Mouse (Mus musculus) testis, adult 2 months (tissue): Measurements from ENCODE around the gene Pam. TPM values are rescaled to one million over a fixed set of nuclear protein-coding genes. Genes with fewer than 3 reads are reported as not detected.
A peak's percentile ranks its signal among the peaks of the same experiment; 100 is the strongest.

ENCODE experiments used
- H3K27ac ChIP-seq: fragments of 200-500 bp; 2 replicates; pipeline ENCODE4 v1.5.1; 2012; ENCODE audit warnings: low read depth, low read length; ENCODE audit not compliant: control insufficient read depth, insufficient read depth
- H3K27me3 ChIP-seq: fragments of 200-500 bp; 2 replicates; pipeline ENCODE4 v1.6.1; 2012; ENCODE audit warnings: mild to moderate bottlenecking, low read length, moderate library complexity; ENCODE audit not compliant: control insufficient read depth, insufficient read depth
- H3K36me3 ChIP-seq: fragments of 200-500 bp; 2 replicates; pipeline ENCODE4 v1.6.1; 2012; ENCODE audit warnings: mild to moderate bottlenecking, low read length; ENCODE audit not compliant: control insufficient read depth, insufficient read depth
- H3K4me1 ChIP-seq: fragments of 200-500 bp; 2 replicates; pipeline ENCODE4 v1.6.1; 2012; ENCODE audit warnings: low read length; ENCODE audit not compliant: control insufficient read depth, insufficient read depth
- H3K4me3 ChIP-seq: fragments of 200-500 bp; 2 replicates; pipeline ENCODE4 v1.5.1; 2012; ENCODE audit warnings: low read depth, mild to moderate bottlenecking, low read length, moderate library complexity, mixed read lengths; ENCODE audit not compliant: control insufficient read depth
- CTCF ChIP-seq: fragments of 200-500 bp; IDR thresholded peaks from 2 replicates; pipeline ENCODE4 v1.5.1; 2012; ENCODE audit warnings: low read depth, mild to moderate bottlenecking, inconsistent platforms, low read length, moderate library complexity; ENCODE audit not compliant: control insufficient read depth, insufficient read depth, insufficient replicate concordance
- POLR2A ChIP-seq: fragments of 200-500 bp; IDR thresholded peaks from 2 replicates; pipeline ENCODE4 v1.6.1; 2012; ENCODE audit warnings: low read depth, mild to moderate bottlenecking, inconsistent platforms, low read length, moderate library complexity; ENCODE audit not compliant: control insufficient read depth
- polyA plus RNA-seq: library from polyadenylated mRNA; depleted of rRNA; stranded (reverse); fragments of >200 nt; gene quantifications from 2 replicates; pipeline ENCODE4 v1.2.3, GENCODE M21; 2012

The Pam gene
- polyA plus RNA-seq, 1 experiment: 6.1 TPM

DNA sequence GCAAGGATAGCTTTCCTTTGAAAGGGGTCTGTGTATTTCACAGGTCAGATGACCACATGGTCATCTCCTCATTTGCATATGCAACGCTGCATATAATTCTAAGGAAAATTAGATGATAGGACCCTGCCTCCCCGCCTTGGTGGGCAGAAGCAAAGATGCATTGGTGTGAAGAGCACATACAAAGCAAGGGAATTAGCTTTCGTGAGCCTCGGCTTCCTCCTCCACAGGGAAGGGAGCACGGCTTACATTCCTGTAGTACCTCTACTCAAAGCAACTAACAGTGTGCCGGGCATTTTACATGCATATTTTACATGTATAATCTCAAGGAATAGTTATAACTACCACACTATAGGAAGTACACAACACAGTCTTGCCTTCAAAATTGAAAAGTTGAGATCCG lies 16.7 kb downstream of the Pam start:
- no peaks in the 10 kb centered on the region for H3K36me3 ChIP-seq
- no peak overlapping the region for H3K4me3 ChIP-seq
- TF ChIP-seq CTCF (no peak), POLR2A (no peak)
- no peaks in the 10 kb centered on the region for H3K27me3 ChIP-seq
- H3K27ac ChIP-seq: no peak overlapping the region
- no peaks in the 10 kb centered on the region for H3K4me1 ChIP-seq

DNA sequence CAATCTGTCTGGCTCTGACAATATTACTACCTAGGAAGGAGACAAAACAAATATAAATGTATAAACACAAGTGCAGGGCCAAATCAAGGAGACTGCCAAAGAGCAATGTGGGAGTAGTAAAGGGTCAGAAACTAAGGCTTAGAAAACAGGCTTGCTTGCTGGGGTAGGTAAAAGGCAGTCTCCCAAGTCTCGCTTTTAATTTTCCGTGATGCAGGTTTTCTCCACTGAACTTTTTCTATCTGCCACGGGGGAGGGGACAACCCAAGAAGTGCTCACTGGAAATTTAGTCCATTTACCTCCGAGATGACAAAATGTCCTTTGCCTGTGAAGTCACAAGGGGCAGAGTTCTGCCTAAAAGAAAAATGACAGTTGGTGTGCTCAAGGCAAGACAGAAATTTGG lies 21.6 kb downstream of the Pam start:
- no peak overlapping the region for H3K4me3 ChIP-seq
- no peaks in the 10 kb centered on the region for H3K36me3 ChIP-seq
- no peak for TF ChIP-seq CTCF
- TF ChIP-seq POLR2A: no peak
- H3K27ac ChIP-seq: no peak overlapping the region
- H3K27me3 ChIP-seq: no peaks in the 10 kb centered on the region
- no peaks in the 10 kb centered on the region for H3K4me1 ChIP-seq

DNA sequence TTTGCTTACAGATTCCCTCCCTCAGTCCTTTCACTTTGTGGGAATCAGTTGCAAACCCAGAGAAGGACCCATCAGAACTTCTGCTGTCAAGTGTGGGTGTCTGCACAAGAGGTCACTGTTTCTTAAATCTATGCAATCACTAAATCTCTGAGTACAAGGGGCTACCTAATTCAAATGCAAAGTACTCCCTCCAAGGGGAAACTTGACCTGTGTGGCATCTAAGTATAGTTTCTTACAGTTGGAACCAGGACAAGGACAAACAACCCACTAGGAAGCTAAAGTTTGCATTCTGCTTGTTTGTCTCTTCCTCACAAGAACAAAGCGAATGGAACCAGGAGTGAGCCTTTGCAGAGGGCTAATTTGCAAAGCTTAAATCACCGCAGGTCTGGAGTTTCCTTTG lies 22.3 kb downstream of the Pam start:
- Histone ChIP-seq H3K27ac (no peak overlapping the region), H3K27me3 (no peaks in the 10 kb centered on the region), H3K4me3 (no peak overlapping the region), H3K36me3 (no peaks in the 10 kb centered on the region), H3K4me1 (no peaks in the 10 kb centered on the region)
- TF ChIP-seq POLR2A (no peak), CTCF (no peak)

DNA sequence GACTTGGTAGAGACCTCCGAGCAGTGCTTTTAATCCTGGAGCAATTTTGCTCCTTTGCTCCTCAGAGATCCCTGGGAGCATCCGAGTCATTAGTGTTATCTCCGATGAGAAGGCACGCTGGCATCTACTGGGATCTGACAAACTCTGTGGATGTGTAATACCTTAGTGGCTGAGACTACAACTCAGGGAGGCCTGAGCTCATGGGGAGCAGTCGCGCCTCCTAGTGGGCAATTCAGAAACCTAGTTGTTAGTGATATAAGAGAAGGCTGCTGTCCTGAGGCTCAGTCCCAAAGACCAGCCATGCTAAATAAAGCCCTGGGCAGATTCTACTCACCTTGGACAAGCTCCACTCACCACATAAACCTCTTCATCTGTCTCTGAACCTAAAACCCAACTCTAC lies 23.4 kb downstream of the Pam start:
- H3K4me3 ChIP-seq: no peak overlapping the region
- no peaks in the 10 kb centered on the region for H3K4me1 ChIP-seq
- no peaks in the 10 kb centered on the region for H3K36me3 ChIP-seq
- no peaks in the 10 kb centered on the region for H3K27me3 ChIP-seq
- H3K27ac ChIP-seq: no peak overlapping the region
- TF ChIP-seq POLR2A (no peak), CTCF (peak; percentile 22; the same call in 1 of the 2 replicates)

DNA sequence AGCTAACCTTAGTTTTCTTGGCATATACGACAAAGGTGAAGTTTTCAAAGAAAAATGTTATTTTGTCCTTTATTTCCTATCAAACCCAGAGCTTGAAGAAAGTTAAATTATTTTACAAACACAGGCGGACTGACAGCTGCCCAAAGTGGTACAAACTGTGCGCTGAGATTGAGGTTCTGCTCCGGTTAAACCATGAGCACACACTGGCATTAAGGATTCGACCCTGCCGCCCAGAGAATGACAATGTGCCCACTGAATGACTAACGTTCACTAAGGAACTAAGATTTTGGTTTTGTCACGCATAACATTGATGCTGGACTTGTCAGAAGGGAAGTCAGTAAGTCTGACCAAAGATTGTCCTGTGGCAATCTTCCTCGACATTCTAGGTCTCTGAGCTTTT lies 24.0 kb downstream of the Pam start:
- H3K4me1 ChIP-seq: no peaks in the 10 kb centered on the region
- no peaks in the 10 kb centered on the region for H3K27me3 ChIP-seq
- H3K36me3 ChIP-seq: no peaks in the 10 kb centered on the region
- TF ChIP-seq CTCF (no peak), POLR2A (no peak)
- H3K4me3 ChIP-seq: no peak overlapping the region
- H3K27ac ChIP-seq: no peak overlapping the region

DNA sequence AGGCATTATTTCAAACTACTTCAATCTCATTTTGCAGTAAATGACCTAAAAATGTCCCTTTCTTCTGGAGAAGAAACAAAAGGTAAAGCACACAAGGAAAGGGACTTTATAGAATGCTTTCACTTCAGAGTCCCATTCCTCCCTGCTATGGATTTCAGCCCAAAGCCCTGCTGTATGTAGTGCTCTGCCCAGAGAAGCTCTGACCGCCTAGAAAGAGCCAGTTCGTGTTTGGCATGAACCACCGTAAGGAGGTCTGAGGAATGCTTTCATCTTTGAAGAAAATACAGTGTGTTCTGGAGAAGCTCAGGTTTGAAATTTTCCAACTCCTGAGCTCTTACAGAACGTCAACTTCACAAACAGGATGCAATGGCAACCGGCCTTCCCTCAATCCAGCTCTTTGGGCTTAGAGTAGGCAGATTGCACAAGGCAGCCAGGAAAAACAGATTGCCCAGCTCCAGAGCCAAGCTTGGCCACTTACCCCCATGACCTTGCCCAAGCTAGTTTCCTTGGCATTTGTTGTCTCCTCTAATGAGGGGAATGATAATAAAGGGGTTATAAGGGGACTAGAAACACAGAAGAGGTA lies 24.6 kb downstream of the Pam start:
- TF ChIP-seq POLR2A (no peak), CTCF (no peak)
- Histone ChIP-seq H3K27me3 (no peaks in the 10 kb centered on the region), H3K27ac (no peak overlapping the region), H3K4me1 (no peaks in the 10 kb centered on the region), H3K4me3 (no peak overlapping the region), H3K36me3 (no peaks in the 10 kb centered on the region)

DNA sequence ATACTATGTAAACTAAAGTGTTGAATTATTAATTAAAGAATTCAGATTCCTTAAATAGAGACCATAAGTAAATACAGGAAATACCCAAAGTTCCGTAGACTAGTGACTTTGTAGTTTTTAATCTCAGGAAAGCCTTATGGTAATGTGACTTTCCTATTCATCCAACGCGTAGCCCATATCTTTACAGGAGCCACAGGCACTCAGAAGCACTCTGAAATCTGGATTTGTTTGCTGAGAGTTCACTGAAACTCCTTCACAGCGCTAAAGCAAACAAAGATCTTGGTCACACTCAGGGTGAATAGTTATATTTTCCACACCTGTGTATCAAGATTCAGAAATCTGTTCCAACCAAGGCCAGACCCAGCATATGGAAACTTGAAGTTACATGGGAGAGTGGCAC lies 27.3 kb downstream of the Pam start:
- TF ChIP-seq CTCF (no peak), POLR2A (no peak)
- no peak overlapping the region for H3K27ac ChIP-seq
- H3K4me3 ChIP-seq: no peak overlapping the region
- no peaks in the 10 kb centered on the region for H3K36me3 ChIP-seq
- no peaks in the 10 kb centered on the region for H3K27me3 ChIP-seq
- H3K4me1 ChIP-seq: no peaks in the 10 kb centered on the region

DNA sequence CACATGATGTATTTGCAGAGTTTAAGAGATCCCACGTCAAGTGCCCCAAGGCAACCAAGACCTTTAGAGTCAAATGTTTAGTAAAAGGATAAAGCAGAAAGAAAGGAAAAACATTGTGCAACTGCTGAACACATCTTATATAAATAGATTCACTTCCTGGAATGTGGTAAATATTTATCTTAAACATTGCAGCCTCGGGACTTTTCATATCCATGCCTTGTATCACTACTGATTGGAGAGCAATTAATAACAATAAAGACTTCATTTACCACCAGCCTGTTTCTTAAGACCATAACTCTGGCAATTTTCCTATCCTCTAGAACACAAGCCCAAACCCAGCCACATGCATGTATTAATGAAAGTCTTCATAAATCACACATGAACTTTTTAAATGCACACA lies 33.4 kb downstream of the Pam start:
- Histone ChIP-seq H3K27ac (no peak overlapping the region), H3K27me3 (no peaks in the 10 kb centered on the region), H3K36me3 (no peaks in the 10 kb centered on the region), H3K4me1 (no peaks in the 10 kb centered on the region), H3K4me3 (no peak overlapping the region)
- TF ChIP-seq CTCF: no peak
- no peak for TF ChIP-seq POLR2A
